Mouse (Mus musculus) granulocyte monocyte progenitor cell, adult 5-6 weeks (primary cell): ENCODE measurements around the gene Cfap61. TPM values are rescaled to one million over a fixed set of nuclear protein-coding genes. Genes with fewer than 3 reads are reported as not detected.
A peak's percentile ranks its signal among the peaks of the same experiment; 100 is the strongest.

Source experiments
- ATAC-seq: replicated peaks from 2 replicates; pipeline ENCODE4 v1.8.0; 2016; ENCODE audit warnings: mild to moderate bottlenecking, moderate TSS enrichment, inconsistent platforms; ENCODE audit not compliant: poor library complexity, severe bottlenecking
- total RNA-seq, 2 experiments: library from RNA; stranded (forward) in 1 of 2; stranded (reverse) in 1 of 2; fragments of 200-712, 200-1000 nt in 1 of 2; fragments of >200 nt in 1 of 2; fragmentation: Nextera tagmentation in 1 of 2; gene quantifications; 2 replicates each; pipeline ENCODE4 v1.2.3; 2014 to 2017

Cfap61 gene
- total RNA-seq, 2 experiments from 2014 or later: not detected

GRCm38 (mm10) chr2:146063093-146064074 is 128.8 kb downstream of the Cfap61 start:
- ATAC-seq: no peak

- ATAC-seq: peak; percentile 39; the same call in 1 of the 2 replicates
These were observed 132.8 kb downstream of the Cfap61 start for GRCm38 (mm10) chr2:146067364-146067763.

GRCm38 (mm10) chr2:146073300-146073699 is 138.7 kb downstream of the Cfap61 start:
- ATAC-seq: no peak

GRCm38 (mm10) chr2:146077117-146077516 is 142.5 kb downstream of the Cfap61 start:
- ATAC-seq: no peak

GRCm38 (mm10) chr2:146080282-146080681 is 145.7 kb downstream of the Cfap61 start:
- ATAC-seq: peak; percentile 76

GRCm38 (mm10) chr2:146083326-146083871 is 148.8 kb downstream of the Cfap61 start:
- no peak; the same call in 1 of the 2 replicates for ATAC-seq

GRCm38 (mm10) chr2:146087411-146087810 is 152.8 kb downstream of the Cfap61 start:
- ATAC-seq: no peak

- no peak for ATAC-seq
These were observed 154.6 kb downstream of the Cfap61 start for GRCm38 (mm10) chr2:146089157-146089692.

GRCm38 (mm10) chr2:146097532-146097931 is 162.9 kb downstream of the Cfap61 start:
- no peak for ATAC-seq

GRCm38 (mm10) chr2:146098853-146099717 is 164.5 kb downstream of the Cfap61 start:
- ATAC-seq: peak; percentile 65

- ATAC-seq: peak; percentile 93
These were observed 165.3 kb downstream of the Cfap61 start for GRCm38 (mm10) chr2:146099838-146100237.

GRCm38 (mm10) chr2:146100489-146101060 is 166.0 kb downstream of the Cfap61 start:
- no peak for ATAC-seq

GRCm38 (mm10) chr2:146102600-146102999 is 168.0 kb downstream of the Cfap61 start:
- ATAC-seq: no peak

- no peak for ATAC-seq
These were observed 170.8 kb downstream of the Cfap61 start for GRCm38 (mm10) chr2:146105341-146105740.

GRCm38 (mm10) chr2:146107980-146108379 is 173.4 kb downstream of the Cfap61 start:
- ATAC-seq: no peak

GRCm38 (mm10) chr2:146109921-146110320 is 175.3 kb downstream of the Cfap61 start:
- no peak for ATAC-seq

GRCm38 (mm10) chr2:146116282-146116681 is 181.7 kb downstream of the Cfap61 start:
- ATAC-seq: peak; percentile 88

- peak; percentile 11; the same call in 1 of the 2 replicates for ATAC-seq
These were observed 182.1 kb downstream of the Cfap61 start for GRCm38 (mm10) chr2:146116726-146117125.

- no peak for ATAC-seq
These were observed 182.8 kb downstream of the Cfap61 start for GRCm38 (mm10) chr2:146117191-146117914.
